Mouse (Mus musculus) monocyte, adult 5-6 weeks (primary cell): ENCODE measurements around the gene Pcbd2. TPM values are rescaled to one million over a fixed set of nuclear protein-coding genes. Genes with fewer than 3 reads are reported as not detected.

Experiments used
- ATAC-seq: fragments of 153-309, 156-312 bp; replicated peaks from 2 replicates; pipeline ENCODE4 v1.8.0; 2017; ENCODE audit warnings: mild to moderate bottlenecking; ENCODE audit not compliant: low TSS enrichment, insufficient number of reproducible peaks, severe bottlenecking, poor library complexity, low FRiP score
- total RNA-seq: library from RNA; stranded (forward); fragments of 200-1000, 200-491, 200-594 nt; gene quantifications from 3 replicates; pipeline ENCODE4 v1.2.3, GENCODE M21; 2017

Gene Pcbd2
- total RNA-seq, 1 experiment from 2014 or later = 18.4 TPM

DNA sequence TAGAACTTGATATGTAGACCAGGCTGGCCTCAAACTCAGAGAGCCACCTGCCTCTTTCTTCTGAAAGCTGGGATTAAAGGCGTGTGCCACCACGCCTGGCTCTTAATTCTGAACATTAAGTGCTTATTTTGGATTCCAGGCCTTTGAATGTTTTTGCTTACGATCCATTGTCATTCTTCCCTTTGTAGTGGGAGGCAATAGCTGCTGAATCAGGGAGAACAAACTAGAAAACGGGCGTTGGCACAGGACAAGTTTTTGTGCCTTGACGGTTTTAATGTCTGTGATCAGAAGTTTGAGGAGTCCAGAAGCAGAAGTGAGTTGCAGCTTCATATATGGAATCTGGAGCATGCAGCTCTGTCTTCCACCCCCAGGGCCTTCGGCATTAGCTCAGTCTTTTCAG lies 3.5 kb downstream of the Pcbd2 start:
- no peak for ATAC-seq

- no peak for ATAC-seq
Measured at GRCm38 (mm10) chr13:55732121-55732520, 5.0 kb downstream of the Pcbd2 start.

DNA sequence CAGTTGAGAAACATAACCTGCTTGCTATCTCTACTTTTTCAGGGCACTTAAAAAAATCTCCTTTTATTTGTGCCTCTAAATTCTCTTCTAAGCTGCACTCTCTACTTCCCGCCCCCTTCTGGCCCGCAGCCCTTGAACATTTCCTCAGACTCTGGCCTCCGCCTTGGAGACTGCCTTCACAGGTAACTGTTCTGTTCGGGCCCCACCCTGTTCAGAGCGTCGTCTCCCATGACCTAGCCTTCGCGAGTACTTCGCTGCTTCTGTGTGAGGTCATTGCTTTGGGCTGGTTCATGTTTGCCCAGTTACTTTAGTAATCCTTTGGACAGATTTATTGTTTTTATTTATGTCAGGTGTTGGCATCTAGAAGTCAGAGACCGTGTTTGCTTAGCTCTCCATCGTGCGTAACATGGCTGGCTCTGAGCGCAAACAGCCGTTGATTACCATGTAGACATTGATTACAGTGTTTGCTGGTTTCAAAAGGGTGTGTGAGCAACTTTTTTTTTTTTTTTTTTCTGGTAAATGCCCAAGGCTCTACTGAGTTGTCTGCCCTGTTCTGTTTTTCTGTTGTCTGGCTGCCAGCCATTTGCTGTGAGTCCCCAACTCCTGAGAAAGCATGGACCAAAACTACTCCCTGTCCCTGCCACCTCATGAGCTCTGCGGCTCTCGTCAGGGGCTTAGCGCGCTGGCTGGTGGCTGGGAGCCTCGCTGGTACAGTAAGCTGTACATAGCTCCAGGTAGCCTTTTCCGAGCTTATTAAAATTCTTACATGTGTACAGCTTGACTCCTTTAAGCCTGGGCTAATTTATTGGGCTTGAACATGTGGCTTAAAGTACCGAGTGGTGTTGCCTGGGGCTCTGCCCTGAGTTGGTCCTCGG lies 6.7 kb downstream of the Pcbd2 start:
- ATAC-seq = no peak

DNA sequence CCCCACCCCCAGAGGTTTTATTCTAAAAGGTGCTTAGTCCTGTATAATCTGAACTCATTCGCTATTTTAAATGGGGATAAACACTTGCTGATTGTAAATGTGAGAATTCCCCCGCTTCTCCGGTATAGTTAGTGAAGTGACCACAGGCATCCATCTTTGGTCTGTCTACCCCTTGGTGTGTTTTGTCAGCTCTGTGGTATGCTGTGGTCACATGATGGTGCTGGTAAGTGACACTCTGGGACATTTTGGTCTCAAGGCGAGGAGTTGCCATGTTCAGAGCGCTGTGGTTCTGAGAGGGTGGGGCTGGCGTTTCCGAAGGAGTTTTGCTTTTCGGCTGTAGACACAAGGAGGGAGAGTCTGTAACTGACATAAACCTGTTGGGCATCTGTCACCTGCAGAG lies 10.7 kb downstream of the Pcbd2 start:
- no peak for ATAC-seq

DNA sequence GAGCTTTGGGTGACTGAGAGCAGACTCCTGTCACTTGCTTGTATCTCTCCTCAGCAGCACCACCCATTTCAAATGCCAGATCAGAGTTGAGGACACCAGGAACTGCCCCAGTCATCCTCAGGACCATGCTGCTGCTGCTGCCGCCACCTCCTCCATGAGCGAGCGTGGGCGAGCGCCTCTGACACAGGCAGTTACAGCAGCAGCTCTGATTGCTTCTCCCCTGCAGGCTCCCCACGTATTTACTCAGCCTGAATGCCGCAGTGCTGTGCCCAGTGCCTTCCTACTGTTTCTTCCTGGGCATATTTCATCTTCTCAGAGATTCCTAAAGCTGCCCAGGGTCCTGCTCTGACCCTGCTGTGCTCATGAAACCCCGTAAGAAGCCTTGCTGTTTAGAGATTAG lies 15.1 kb downstream of the Pcbd2 start:
- no peak for ATAC-seq

DNA sequence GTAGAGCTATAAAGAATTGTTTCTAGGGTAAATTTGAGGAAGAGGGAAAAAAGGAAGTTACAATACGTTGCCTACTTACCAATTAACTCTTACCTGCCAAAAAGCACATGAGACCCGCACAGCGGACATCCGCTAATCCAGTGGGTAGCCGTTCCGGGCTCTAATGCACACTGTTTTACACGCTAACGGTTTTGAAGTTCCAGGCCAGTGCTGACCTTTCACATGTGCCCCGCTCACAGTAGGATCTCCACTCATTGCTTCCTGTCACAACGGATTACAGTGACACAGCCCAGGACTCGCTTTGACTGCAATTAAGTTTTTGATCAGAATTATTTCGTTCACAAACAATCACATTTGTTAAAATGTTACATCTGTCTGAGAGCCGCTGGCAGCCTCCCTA lies 27.2 kb downstream of the Pcbd2 start:
- ATAC-seq = no peak

GRCm38 (mm10) chr13:55756789-55757188 lies 29.6 kb downstream of the Pcbd2 start:
- ATAC-seq = no peak

DNA sequence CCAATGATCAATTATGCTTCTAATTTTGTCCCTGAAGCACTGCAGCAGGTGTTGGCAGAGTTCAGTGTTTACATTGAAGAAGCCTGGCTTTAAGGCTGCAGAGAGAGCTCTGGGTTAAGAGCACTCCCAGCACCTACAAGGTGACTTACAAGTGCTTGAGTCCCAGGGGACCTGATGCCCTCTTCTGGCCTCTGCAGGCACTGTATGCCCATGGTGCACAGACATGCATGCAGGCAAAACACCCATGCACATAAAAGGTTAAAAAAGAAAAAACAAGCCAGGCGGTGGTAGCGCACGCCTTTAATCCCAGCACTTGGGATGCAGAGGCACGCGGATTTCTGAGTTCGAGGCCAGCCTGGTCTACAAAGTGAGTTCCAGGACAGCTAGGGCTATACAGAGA lies 30.5 kb downstream of the Pcbd2 start:
- no peak for ATAC-seq

DNA sequence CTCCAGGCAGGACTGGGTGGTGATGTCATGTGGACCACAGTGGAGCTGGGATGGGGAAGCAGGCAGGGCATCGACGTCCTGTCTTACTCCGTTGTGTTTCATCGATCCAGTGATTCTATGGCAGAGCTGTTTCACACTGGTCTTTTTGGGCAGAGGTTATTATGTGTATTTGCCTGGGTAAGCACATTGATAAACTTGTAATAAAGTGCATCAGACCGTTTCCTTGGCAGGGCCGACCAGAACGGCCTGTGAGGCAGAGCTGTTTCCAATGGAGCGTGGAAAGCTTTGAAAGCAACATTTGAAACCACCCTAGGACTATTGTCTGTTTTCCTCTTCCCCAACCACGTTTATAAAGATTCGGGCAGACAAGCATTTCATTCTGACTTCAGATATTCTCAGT lies 33.4 kb downstream of the Pcbd2 start:
- no peak for ATAC-seq

- ATAC-seq = no peak
Measured at GRCm38 (mm10) chr13:55761486-55761885, 34.3 kb downstream of the Pcbd2 start.

GRCm38 (mm10) chr13:55774352-55774751 lies 47.2 kb downstream of the Pcbd2 start:
- ATAC-seq = no peak

DNA sequence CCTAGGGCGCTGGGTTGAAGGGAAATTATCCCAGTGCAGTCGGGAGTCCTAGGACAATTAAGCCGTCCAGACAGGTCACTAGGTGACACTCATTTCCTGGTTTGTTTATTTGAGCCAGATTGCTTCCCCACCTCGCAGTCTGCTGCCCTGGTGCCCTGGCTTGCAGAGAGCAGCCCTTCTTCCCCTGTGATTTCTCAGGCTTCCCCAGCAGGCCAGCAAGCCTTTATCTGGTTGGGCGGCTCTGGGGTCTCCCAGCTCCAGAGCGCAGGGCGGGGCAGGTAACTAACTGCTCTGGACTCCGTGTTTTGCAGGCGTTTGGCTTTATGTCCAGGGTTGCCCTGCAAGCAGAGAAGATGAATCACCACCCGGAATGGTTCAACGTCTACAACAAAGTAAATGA lies 47.9 kb downstream of the Pcbd2 start:
- ATAC-seq = no peak

DNA sequence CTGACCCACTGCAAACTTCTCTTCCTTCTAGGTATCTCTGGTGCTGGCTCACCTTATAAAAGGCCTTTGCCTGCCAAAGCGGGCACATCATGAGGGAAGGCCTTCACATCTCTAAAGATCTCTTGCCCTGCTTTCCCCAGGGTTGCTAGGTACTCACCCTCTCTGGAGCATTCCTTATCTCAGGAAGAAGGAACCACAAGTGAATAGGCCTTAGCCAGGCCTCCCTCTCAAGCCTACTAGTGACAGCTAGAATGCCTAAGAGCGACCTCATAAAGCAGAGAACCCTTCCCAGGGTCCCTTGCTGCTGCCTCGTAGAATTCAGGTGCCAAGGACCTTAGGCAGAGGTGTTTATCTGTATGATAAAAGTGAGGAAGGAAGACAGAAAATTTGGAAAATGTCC lies 57.1 kb downstream of the Pcbd2 start, which contains the start of gene Catsper3:
Catsper3 (plus strand) TSS at position 301 of the 400 bp plus-strand sequence.
- no peak for ATAC-seq

DNA sequence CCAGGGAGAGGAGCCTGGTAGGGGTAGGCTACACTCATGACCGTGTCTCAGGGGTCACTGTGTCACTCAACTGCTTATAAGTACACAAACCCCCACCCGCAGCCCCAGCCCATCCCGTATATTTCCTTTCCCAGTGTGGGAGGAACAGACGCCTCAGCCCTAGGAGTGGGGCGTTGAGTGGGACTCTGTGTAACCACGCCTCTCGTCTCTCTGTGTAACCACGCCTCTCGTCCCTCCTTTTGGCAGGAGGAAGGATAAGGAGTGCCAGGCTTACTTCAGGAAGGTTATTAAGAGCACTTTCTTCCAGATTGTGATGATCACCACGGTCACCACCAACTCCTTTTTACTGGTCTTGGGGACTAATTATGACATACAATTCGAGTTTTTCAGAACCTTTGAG lies 59.0 kb downstream of the Pcbd2 start:
- ATAC-seq = no peak

DNA sequence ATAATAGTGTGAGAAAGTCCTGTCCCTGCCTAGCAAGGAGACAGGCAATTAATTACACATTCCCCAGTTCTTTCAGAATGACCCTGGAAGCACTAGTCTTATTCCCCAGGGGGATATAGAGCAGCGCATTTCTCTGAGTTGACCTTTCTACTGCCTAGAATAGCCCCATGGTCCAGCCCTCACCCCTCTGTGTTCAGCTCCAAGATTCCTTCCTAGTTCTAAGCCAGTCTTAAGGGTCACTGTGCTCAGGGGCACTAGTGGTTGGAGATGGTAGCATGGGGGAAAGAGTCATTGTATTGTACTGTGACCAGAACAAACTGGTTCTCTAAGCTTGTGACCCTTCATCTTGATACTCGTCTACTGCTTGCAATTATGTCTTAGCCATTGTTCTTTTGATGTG lies 74.1 kb downstream of the Pcbd2 start:
- no peak for ATAC-seq

DNA sequence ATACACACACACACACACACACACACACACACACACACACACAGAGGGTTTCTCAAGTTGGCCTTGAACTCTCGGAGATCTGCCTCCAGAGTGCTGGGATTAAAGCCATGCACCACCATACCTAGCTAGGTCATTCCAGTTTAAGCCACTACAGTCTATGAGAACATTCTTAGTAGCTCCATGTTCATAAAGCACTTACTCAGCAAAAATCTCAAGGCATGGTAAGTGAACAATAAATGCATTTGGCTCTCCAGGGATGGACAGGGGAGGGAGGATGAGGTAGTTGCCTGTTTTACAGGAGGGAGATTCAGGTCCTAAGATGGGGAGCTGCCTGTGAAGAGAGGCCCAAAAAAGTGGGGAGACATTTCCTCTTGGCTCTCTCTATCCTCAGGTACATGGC lies 76.8 kb downstream of the Pcbd2 start:
- ATAC-seq = no peak

- no peak for ATAC-seq
Measured at GRCm38 (mm10) chr13:55809041-55809623, 82.0 kb downstream of the Pcbd2 start.

DNA sequence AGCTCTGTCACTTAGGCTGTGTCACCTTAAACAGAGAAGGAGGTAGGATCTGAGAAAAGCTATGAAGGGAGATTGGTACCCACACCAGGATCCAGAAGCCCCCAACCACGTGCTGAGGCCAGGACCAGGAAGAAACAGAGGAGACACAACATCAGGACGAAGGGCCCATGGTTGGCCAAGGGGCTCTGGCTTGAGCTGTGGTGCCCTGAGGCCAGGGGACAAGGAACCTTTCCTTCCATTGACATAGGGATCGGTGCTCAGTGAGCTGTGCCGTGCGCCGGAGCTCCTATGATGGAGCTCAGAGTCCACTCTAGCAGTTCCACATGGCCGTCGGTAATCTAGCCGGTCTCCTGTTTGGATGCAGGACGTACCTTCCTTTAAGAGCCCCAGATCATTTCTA lies 82.5 kb downstream of the Pcbd2 start:
- ATAC-seq = no peak

- ATAC-seq = no peak
Measured at GRCm38 (mm10) chr13:55810947-55811346, 83.8 kb downstream of the Pcbd2 start.

DNA sequence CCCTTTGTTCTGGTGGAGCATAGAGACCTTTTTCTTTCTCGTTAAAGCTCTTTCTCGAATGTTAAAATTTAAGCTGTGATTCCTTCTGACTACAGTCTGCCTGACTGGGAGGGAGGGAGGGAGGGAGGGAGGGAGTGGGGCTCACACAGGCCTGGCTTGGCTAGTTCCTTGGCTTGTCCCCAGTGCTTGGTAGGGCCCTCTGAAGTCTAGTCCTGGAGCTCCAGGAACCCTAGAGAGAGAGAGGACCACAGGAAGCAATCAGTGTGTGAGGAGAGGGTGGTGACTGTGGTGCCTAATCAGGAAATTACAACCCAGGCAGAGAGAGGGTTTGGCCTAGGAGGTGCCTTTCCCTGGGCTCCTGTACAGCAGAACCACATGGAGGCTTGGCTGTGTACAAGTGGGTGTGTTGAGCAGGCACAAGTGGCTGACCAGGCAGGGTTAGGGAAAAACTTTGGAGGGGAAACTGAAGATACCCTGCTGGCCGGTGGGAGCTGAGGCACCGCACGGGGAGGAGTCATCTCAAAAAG lies 86.4 kb downstream of the Pcbd2 start:
- no peak for ATAC-seq
